Mouse (Mus musculus): ENCODE data around the gene 1110017D15Rik. TPM values are rescaled to one million over a fixed set of nuclear protein-coding genes. Genes with fewer than 3 reads are reported as not detected.

The 1110017D15Rik gene
- polyA plus RNA-seq, 1 experiment from 2014 or later: 11.1 TPM

DNA sequence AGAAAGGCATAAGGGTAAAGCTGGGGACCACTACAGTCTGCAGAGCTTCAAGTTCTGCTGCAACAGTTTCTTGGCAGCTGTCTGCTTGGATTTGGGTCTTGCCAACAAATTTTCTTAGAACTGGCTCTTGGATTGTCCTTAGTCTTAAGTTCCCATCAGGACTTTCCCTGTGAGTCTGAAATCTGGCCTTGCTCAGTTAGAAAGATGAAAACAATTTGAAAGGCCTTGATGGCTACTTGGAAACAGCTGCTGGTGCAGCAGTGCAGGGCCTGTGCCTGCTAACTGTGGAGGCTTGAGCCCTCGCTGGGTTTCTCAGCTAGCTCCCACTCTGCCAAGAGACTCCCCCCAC, 37.7 kb downstream of the 1110017D15Rik start:
- no peaks in the 10 kb centered on the region for H3K27me3 ChIP-seq (replicated peaks; ENCODE audit: control insufficient read depth, insufficient read depth, low read length)
- 0 out of 2 replicates have a peak, but pooled peaks cover 2% of the 10 kb centered on the region for H3K4me1 ChIP-seq (replicated peaks; ENCODE audit: control insufficient read depth, insufficient read depth, low read length)
- H3K9ac ChIP-seq (replicated peaks; ENCODE audit: low read depth, low read length): no peak overlapping the region
- peaks cover 5% of the 10 kb centered on the region; the same call in 1 of the 2 replicates for H3K36me3 ChIP-seq (ENCODE audit: control insufficient read depth, insufficient read depth)
- no peak overlapping the region for H3K4me3 ChIP-seq (replicated peaks; ENCODE audit: low read length)
- H3K4me2 ChIP-seq (ENCODE audit: low read length): no peak overlapping the region
- 59% methylated on average over 1 of the region's 1 CpGs for WGBS
- no peak overlapping the region for H3K27ac ChIP-seq (ENCODE audit: low read length)
- H3K9me3 ChIP-seq (ENCODE audit: control insufficient read depth, low read length): no peaks in the 10 kb centered on the region
- ATAC-seq: no peak

DNA sequence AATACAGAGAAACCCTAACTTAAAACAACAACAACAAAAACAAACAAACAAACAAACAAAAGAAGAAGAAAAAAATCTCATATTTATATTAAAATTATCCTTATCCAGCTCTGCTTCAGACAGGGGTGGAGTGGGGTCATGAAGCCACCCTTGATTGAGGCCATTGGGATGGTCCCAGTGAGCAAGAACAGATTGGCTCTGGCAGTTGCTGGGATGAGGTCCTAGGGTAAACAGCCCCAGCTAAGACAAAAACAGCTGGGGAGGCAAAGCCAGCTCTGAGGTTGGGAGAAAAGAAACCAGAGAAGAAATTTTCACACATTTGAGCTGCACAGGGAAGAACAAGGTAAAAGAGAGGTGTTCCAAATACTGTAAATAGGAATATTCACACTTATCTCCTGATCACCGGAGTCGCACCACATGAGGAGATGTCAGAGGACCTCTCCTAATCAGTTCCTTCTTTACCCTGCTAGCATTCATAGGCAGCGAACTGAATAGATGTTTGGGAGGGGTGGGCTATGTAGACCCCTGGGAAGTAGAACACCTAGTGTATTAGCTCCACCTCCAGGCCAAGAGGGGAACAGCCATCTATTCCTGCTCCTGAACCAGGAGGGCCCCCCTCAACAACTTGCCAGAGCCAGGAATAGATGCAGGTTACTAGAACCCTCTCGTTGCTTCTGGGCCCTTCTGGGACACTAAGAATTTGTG, 38.2 kb downstream of the 1110017D15Rik start:
- peaks cover 5% of the 10 kb centered on the region; the same call in 1 of the 2 replicates for H3K36me3 ChIP-seq (ENCODE audit: control insufficient read depth, insufficient read depth)
- no peak overlapping the region for H3K4me2 ChIP-seq (ENCODE audit: low read length)
- no peak overlapping the region for H3K4me3 ChIP-seq (replicated peaks; ENCODE audit: low read length)
- H3K4me1 ChIP-seq (replicated peaks; ENCODE audit: control insufficient read depth, insufficient read depth, low read length): 0 out of 2 replicates have a peak, but pooled peaks cover 2% of the 10 kb centered on the region
- H3K9me3 ChIP-seq (ENCODE audit: control insufficient read depth, low read length): no peaks in the 10 kb centered on the region
- 59% methylated on average over 4 of the region's 4 CpGs for WGBS
- H3K27ac ChIP-seq (ENCODE audit: low read length): no peak overlapping the region
- H3K27me3 ChIP-seq (replicated peaks; ENCODE audit: control insufficient read depth, insufficient read depth, low read length): no peaks in the 10 kb centered on the region
- no peak overlapping the region for H3K9ac ChIP-seq (replicated peaks; ENCODE audit: low read depth, low read length)
- ATAC-seq: no peak

DNA sequence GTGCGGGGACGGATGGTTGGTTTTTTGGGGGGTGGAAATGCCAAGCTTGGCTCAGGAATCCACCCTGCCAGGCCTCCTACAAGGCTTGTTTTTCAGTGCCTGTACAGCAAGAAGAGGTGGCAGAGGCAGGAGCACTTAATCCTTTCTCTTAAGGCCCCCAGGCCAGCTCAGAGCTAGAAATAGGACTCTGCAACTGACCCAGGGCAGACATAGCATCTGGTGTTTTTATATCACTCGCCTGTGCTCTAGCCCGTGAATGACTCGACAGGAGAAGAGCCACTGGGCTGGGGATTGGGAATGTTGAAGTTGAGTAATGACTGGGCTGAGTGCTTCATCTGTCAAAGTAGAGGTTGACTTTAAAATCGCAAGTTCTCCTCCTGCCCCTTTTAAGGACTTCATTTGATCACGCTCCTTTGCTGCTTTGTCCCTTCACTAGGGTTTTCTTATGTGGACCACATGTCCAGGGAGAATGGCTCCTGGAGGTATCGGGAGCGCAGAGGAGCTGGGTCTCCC, 39.4 kb downstream of the 1110017D15Rik start:
- 91% methylated on average over 9 of the region's 9 CpGs for WGBS
- no peak overlapping the region for H3K4me3 ChIP-seq (replicated peaks; ENCODE audit: low read length)
- H3K4me1 ChIP-seq (replicated peaks; ENCODE audit: control insufficient read depth, insufficient read depth, low read length): 0 out of 2 replicates have a peak, but pooled peaks cover 2% of the 10 kb centered on the region
- ATAC-seq: no peak
- no peaks in the 10 kb centered on the region for H3K9me3 ChIP-seq (ENCODE audit: control insufficient read depth, low read length)
- H3K9ac ChIP-seq (replicated peaks; ENCODE audit: low read depth, low read length): no peak overlapping the region
- no peaks in the 10 kb centered on the region for H3K27me3 ChIP-seq (replicated peaks; ENCODE audit: control insufficient read depth, insufficient read depth, low read length)
- no peak overlapping the region for H3K27ac ChIP-seq (ENCODE audit: low read length)
- H3K4me2 ChIP-seq (ENCODE audit: low read length): no peak overlapping the region
- H3K36me3 ChIP-seq (ENCODE audit: control insufficient read depth, insufficient read depth): peaks cover 5% of the 10 kb centered on the region; the same call in 1 of the 2 replicates

DNA sequence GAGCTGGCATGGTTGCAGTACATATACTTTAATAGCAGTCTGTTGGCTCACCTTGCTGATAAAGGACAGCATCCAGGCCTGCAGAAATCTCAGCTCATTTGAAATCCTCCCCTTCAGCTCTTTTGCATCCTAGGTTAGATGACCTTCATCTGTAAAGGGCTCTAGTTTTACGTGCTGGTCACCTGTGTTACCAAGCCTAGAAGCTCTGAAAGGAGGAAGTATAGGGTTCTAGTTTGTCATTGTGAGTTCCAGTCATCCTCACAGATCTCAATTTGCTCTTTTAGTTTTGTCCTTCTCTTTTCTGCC, 45.8 kb downstream of the 1110017D15Rik start:
- no peak overlapping the region for H3K4me3 ChIP-seq (replicated peaks; ENCODE audit: low read length)
- no peak overlapping the region for H3K9ac ChIP-seq (replicated peaks; ENCODE audit: low read depth, low read length)
- no peaks in the 10 kb centered on the region for H3K27me3 ChIP-seq (replicated peaks; ENCODE audit: control insufficient read depth, insufficient read depth, low read length)
- whole genome bisulfite sequencing: 81% methylated on average over 1 of the region's 1 CpGs
- ATAC-seq: no peak
- H3K9me3 ChIP-seq (ENCODE audit: control insufficient read depth, low read length): no peaks in the 10 kb centered on the region
- peak overlapping the region; percentile 64 for H3K27ac ChIP-seq (ENCODE audit: low read length)
- H3K4me1 ChIP-seq (replicated peaks; ENCODE audit: control insufficient read depth, insufficient read depth, low read length): peaks cover 32% of the 10 kb centered on the region
- H3K36me3 ChIP-seq (ENCODE audit: control insufficient read depth, insufficient read depth): no peaks in the 10 kb centered on the region
- H3K4me2 ChIP-seq (ENCODE audit: low read length): peak overlapping the region; percentile 23; the same call in 1 of the 2 replicates

DNA sequence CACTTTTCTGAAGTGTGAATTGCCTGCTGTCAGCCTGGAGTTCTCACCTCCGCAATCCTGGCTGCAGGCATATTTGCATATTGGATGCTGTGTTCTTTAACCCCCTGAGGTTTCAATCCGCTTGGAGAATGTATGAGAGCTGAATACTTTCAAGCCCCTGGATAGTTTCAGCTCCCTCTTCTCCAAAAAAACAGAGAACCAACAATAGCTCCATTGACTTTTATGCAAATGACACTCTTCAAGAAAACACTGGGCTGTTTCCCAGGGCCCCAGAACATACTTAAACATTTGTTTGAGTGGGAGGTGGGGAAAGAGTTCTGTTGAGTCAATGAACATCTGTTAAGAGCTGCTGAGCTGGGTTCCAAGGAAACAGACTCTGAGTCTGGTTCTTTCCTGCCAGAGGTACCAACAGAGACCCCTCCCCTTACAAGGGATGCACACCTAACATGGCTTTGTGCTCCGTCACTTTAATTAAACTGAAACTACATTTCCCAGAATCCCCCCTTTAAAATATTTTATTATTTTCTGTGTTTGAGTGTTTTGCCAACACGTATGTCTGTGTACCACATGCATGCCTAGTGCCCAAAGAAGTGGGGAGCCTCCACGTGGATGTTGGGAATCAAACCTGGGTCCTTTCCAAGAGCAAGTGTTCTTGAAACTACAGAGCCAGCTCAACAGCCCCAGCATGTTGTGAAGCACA, 46.3 kb downstream of the 1110017D15Rik start:
- Histone ChIP-seq H3K9me3 (ENCODE audit: control insufficient read depth, low read length) (no peaks in the 10 kb centered on the region), H3K27ac (ENCODE audit: low read length) (peak overlapping the region; percentile 64), H3K4me2 (ENCODE audit: low read length) (peak overlapping the region; percentile 23), H3K4me1 (replicated peaks; ENCODE audit: control insufficient read depth, insufficient read depth, low read length) (peaks cover 32% of the 10 kb centered on the region), H3K27me3 (replicated peaks; ENCODE audit: control insufficient read depth, insufficient read depth, low read length) (no peaks in the 10 kb centered on the region), H3K36me3 (ENCODE audit: control insufficient read depth, insufficient read depth) (no peaks in the 10 kb centered on the region), H3K9ac (replicated peaks; ENCODE audit: low read depth, low read length) (no peak overlapping the region), H3K4me3 (replicated peaks; ENCODE audit: low read length) (no peak overlapping the region)
- ATAC-seq: peak; percentile 89
- 4% methylated on average over 5 of the region's 5 CpGs for WGBS

DNA sequence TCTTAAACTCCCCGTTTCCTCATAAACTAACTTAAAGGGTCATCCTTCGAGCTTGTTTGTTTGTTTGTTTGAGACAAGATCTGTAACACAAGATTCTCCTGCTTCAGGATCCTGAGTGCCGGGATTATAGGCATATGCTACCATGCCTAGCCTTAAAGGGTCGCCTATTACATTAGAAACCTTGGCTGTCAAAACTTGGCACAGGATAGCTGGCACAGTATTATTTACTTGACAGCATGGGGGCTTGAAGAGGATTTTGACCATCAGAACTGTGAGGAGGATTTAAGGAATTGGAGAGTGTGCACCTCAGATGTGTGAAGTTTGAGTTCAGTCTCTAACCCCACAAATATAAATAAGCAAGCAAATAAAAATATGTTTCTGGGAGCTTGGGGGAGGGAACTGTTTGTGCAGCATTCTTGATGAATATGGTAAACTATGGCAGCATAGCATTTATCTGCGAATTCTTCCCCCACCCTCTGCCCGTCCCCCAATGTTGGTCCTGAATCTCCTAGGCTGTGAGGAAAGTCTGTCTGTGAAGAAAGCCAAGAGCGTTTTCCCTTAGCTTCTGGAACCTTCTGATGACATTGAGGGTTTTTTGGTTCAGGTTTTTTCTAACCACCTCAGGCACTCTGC, 47.0 kb downstream of the 1110017D15Rik start:
- H3K4me1 ChIP-seq (replicated peaks; ENCODE audit: control insufficient read depth, insufficient read depth, low read length): peaks cover 34% of the 10 kb centered on the region
- H3K9ac ChIP-seq (replicated peaks; ENCODE audit: low read depth, low read length): no peak overlapping the region
- ATAC-seq: peak; percentile 30
- no peak overlapping the region for H3K4me3 ChIP-seq (replicated peaks; ENCODE audit: low read length)
- H3K9me3 ChIP-seq (ENCODE audit: control insufficient read depth, low read length): no peaks in the 10 kb centered on the region
- no peaks in the 10 kb centered on the region for H3K27me3 ChIP-seq (replicated peaks; ENCODE audit: control insufficient read depth, insufficient read depth, low read length)
- peak overlapping the region; percentile 64 for H3K27ac ChIP-seq (ENCODE audit: low read length)
- no peaks in the 10 kb centered on the region for H3K36me3 ChIP-seq (ENCODE audit: control insufficient read depth, insufficient read depth)
- no peak overlapping the region for H3K4me2 ChIP-seq (ENCODE audit: low read length)
- 25% methylated on average over 7 of the region's 7 CpGs for WGBS

DNA sequence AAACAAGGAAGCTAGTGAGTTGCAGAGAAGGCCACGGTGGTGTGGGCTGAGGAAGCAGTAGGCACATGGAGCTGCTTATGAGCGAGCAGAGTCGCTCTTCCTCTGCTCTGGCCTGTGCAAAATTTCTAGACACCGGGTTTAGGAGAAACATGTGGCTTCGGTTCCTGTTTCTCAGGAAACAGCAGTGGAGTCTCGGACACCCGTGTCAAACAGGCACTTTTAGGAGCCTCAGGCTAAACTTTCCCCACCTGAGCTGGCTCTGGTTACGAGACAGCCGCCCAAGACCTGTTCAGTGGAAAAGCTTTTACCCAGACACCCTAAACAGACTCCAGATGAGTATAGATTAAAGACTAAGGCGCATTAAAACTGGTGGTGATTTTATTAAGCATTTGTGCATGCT, 47.9 kb downstream of the 1110017D15Rik start:
- no peaks in the 10 kb centered on the region for H3K27me3 ChIP-seq (replicated peaks; ENCODE audit: control insufficient read depth, insufficient read depth, low read length)
- H3K27ac ChIP-seq (ENCODE audit: low read length): no peak overlapping the region
- 71% methylated on average over 10 of the region's 10 CpGs for WGBS
- ATAC-seq: no peak
- H3K9me3 ChIP-seq (ENCODE audit: control insufficient read depth, low read length): no peaks in the 10 kb centered on the region
- no peak overlapping the region for H3K4me2 ChIP-seq (ENCODE audit: low read length)
- H3K9ac ChIP-seq (replicated peaks; ENCODE audit: low read depth, low read length): no peak overlapping the region
- H3K4me1 ChIP-seq (replicated peaks; ENCODE audit: control insufficient read depth, insufficient read depth, low read length): peaks cover 34% of the 10 kb centered on the region
- H3K4me3 ChIP-seq (replicated peaks; ENCODE audit: low read length): no peak overlapping the region
- no peaks in the 10 kb centered on the region for H3K36me3 ChIP-seq (ENCODE audit: control insufficient read depth, insufficient read depth)

DNA sequence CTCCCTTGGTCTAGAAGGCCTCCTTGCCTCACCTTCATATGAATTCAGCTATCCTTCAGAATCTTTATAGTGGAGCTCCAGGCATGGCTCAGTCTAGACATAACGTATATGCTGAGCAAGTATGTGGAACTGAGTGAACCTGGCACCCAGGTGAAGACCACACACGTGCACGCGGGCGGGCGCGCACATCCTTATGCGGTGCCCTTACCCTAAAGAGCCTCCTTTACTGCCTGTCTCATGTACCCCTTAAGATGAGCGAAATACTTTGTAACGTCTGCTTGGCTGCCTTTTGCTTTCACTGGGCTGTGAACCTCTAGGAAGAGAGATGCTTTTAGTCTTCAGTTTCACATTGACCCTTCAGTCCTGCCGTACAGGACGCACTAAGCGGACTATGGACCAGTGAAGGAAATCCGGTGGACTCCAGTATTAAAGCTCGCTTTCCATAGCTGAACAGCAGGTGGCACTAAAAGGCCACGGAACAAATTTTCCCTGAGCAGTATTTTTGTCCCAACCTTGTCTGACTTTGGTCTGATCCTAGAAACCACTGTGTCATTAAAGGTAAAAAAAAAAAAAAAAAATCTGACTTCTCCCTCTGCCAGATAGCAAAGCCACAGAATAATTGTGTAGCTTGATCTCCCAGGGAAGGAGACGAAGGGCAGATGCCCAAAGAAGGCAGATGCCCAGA, 48.6 kb downstream of the 1110017D15Rik start:
- Histone ChIP-seq H3K9me3 (ENCODE audit: control insufficient read depth, low read length) (no peaks in the 10 kb centered on the region), H3K9ac (replicated peaks; ENCODE audit: low read depth, low read length) (no peak overlapping the region), H3K27me3 (replicated peaks; ENCODE audit: control insufficient read depth, insufficient read depth, low read length) (no peaks in the 10 kb centered on the region), H3K4me3 (replicated peaks; ENCODE audit: low read length) (no peak overlapping the region), H3K27ac (ENCODE audit: low read length) (no peak overlapping the region), H3K4me2 (ENCODE audit: low read length) (no peak overlapping the region), H3K4me1 (replicated peaks; ENCODE audit: control insufficient read depth, insufficient read depth, low read length) (peaks cover 39% of the 10 kb centered on the region), H3K36me3 (ENCODE audit: control insufficient read depth, insufficient read depth) (no peaks in the 10 kb centered on the region)
- WGBS: 48% methylated on average over 17 of the region's 17 CpGs
- no peak for ATAC-seq

DNA sequence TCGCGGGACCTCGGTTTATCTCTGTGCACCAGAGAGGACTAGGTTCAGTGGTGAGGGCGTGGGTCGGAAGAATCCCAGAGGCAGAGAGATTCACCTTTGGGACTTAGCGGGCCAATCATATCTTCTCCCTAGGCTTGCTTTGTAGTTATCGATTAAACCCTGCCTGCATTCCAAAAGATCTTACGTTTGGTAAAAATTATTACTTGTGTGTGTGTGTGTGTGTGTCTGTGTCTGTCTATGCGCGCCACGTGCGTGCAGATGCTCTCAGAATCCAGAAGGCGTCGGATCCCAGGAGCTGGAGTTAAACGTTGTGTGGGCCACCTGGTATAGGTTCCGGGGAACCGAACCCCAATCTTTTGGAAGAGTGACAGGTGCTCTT, 51.9 kb downstream of the 1110017D15Rik start:
- Histone ChIP-seq H3K4me1 (replicated peaks; ENCODE audit: control insufficient read depth, insufficient read depth, low read length) (peaks cover 19% of the 10 kb centered on the region), H3K9me3 (ENCODE audit: control insufficient read depth, low read length) (no peaks in the 10 kb centered on the region), H3K27ac (ENCODE audit: low read length) (peak overlapping the region; percentile 50; the same call in 1 of the 2 replicates), H3K9ac (replicated peaks; ENCODE audit: low read depth, low read length) (peak overlapping the region; percentile 76), H3K27me3 (replicated peaks; ENCODE audit: control insufficient read depth, insufficient read depth, low read length) (no peaks in the 10 kb centered on the region), H3K4me2 (ENCODE audit: low read length) (peak overlapping the region; percentile 66), H3K36me3 (ENCODE audit: control insufficient read depth, insufficient read depth) (no peaks in the 10 kb centered on the region), H3K4me3 (replicated peaks; ENCODE audit: low read length) (peak overlapping the region; percentile 85)
- WGBS: 2% methylated on average over 17 of the region's 17 CpGs
- ATAC-seq: peak; percentile 3; the same call in 1 of the 2 replicates

Measured in forebrain, embryonic 16.5 days (tissue).